8 mouse cellular contexts compared by ENCODE assay signal in the genomic region with DNA sequence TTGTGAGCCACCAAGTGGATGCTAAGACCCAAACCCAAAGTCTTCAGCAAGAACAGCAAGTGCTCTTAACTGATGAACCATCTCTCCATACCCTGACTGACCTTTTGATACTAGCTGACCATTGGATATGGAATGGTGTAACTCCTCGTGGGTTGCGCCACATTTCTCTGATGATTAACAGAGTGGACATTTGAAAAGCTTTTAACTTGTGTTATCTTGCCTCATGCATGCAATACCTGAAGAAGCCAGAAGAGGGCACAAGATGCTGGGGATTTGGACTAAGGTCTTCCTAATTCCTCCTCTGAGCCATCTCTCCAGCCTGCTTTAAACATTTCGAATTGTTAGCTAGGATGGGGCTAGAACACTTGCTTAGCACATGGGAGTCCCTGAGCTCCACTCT. TPM values are rescaled to one million over a fixed set of nuclear protein-coding genes. Genes with fewer than 3 reads are reported as not detected.
DNase-seq lines count a peak whose midpoint lies in the region; ATAC-seq and TF ChIP-seq lines count a peak whose summit lies in the region.

No protein-coding gene starts in this region.

- H3K36me3 ChIP-seq in hindbrain, embryonic 10.5 days = peaks cover 71% of the 10 kb centered on the region
- H3K36me3 ChIP-seq in hindbrain, embryonic 12.5 days = peaks cover 38% of the 10 kb centered on the region
- H3K36me3 ChIP-seq in embryonic facial prominence, embryonic 14.5 days (ENCODE audit: control insufficient read depth, insufficient read depth, low read length) = peaks cover 45% of the 10 kb centered on the region
- no peaks in the 10 kb centered on the region for H3K36me3 ChIP-seq in thymus, adult 2 months (ENCODE audit: control insufficient read depth, insufficient read depth, low read length)

- H3K9me3 ChIP-seq in hindbrain, embryonic 10.5 days = no peaks in the 10 kb centered on the region
- no peaks in the 10 kb centered on the region for H3K9me3 ChIP-seq in hindbrain, embryonic 12.5 days (replicated peaks)
- H3K9me3 ChIP-seq in embryonic facial prominence, embryonic 14.5 days (ENCODE audit: control insufficient read depth, low read length) = no peaks in the 10 kb centered on the region

- no peak overlapping the region for H3K9ac ChIP-seq in hindbrain, embryonic 12.5 days
- no peak overlapping the region for H3K9ac ChIP-seq in embryonic facial prominence, embryonic 14.5 days (ENCODE audit: low read depth, low read length)

- TF ChIP-seq POLR2A in thymus, adult 2 months (IDR thresholded peaks at IDR 0.05; ENCODE audit: control insufficient read depth, extremely low read depth, insufficient read depth, low read length, poor library complexity) = no peak

- no peaks in the 10 kb centered on the region for H3K27me3 ChIP-seq in hindbrain, embryonic 10.5 days (ENCODE audit: insufficient read depth, poor library complexity, severe bottlenecking)
- no peaks in the 10 kb centered on the region for H3K27me3 ChIP-seq in hindbrain, embryonic 12.5 days
- no peaks in the 10 kb centered on the region for H3K27me3 ChIP-seq in embryonic facial prominence, embryonic 14.5 days (replicated peaks; ENCODE audit: control insufficient read depth, insufficient read depth, low read length)
- H3K27me3 ChIP-seq in thymus, adult 2 months (ENCODE audit: control insufficient read depth, insufficient read depth, low read length) = no peaks in the 10 kb centered on the region

- 88% methylated on average over 3 of the region's 3 CpGs for WGBS in hindbrain, embryonic 10.5 days
- WGBS in hindbrain, embryonic 12.5 days = 87% methylated on average over 3 of the region's 3 CpGs
- 93% methylated on average over 3 of the region's 3 CpGs for WGBS in embryonic facial prominence, embryonic 14.5 days
- WGBS in thymus, adult 2 months = 66% methylated on average over 3 of the region's 3 CpGs

- peak; percentile 42 for DNase-seq in hindbrain, embryonic 10.5 days (ENCODE audit: low spot score)
- DNase-seq in CD4-positive, CD25-positive, alpha-beta regulatory T cell, adult 2 months (ENCODE audit: low read depth, low spot score) = peak; percentile 72
- peak; percentile 86 for DNase-seq in adrenal gland, postnatal 10 days
- peak; percentile 19 for DNase-seq in embryonic facial prominence, embryonic 14.5 days (ENCODE audit: low spot score)
- DNase-seq in kidney, postnatal 14 days = peak; percentile 75
- DNase-seq in thymus, adult 2 months = peak; percentile 56

- no peak for TF ChIP-seq CTCF in thymus, adult 2 months (IDR thresholded peaks at IDR 0.05; ENCODE audit: borderline replicate concordance, control insufficient read depth, extremely low read depth, insufficient read depth, low read length, poor library complexity)

- no peak overlapping the region for H3K27ac ChIP-seq in hindbrain, embryonic 10.5 days
- H3K27ac ChIP-seq in hindbrain, embryonic 12.5 days = no peak overlapping the region
- H3K27ac ChIP-seq in embryonic facial prominence, embryonic 14.5 days (replicated peaks; ENCODE audit: low read depth, low read length) = no peak overlapping the region
- H3K27ac ChIP-seq in thymus, adult 2 months (ENCODE audit: control insufficient read depth, insufficient read depth, low read length) = no peak overlapping the region

- H3K4me1 ChIP-seq in hindbrain, embryonic 10.5 days (replicated peaks) = peaks cover 13% of the 10 kb centered on the region
- H3K4me1 ChIP-seq in hindbrain, embryonic 12.5 days = no peaks in the 10 kb centered on the region
- no peaks in the 10 kb centered on the region for H3K4me1 ChIP-seq in embryonic facial prominence, embryonic 14.5 days (ENCODE audit: control insufficient read depth, insufficient read depth, low read length)
- no peaks in the 10 kb centered on the region for H3K4me1 ChIP-seq in thymus, adult 2 months (replicated peaks; ENCODE audit: control insufficient read depth, insufficient read depth, low read length)

- no peak for ATAC-seq in hindbrain, embryonic 12.5 days (ENCODE audit: low FRiP score)
- ATAC-seq in embryonic facial prominence, embryonic 14.5 days (ENCODE audit: low read depth) = no peak
- ATAC-seq in megakaryocyte, adult 5-6 weeks (ENCODE audit: poor library complexity, severe bottlenecking) = peak; percentile 80

- H3K4me3 ChIP-seq in hindbrain, embryonic 10.5 days = no peak overlapping the region
- no peak overlapping the region for H3K4me3 ChIP-seq in hindbrain, embryonic 12.5 days
- no peak overlapping the region for H3K4me3 ChIP-seq in embryonic facial prominence, embryonic 14.5 days (ENCODE audit: low read depth, low read length)
- no peak overlapping the region for H3K4me3 ChIP-seq in thymus, adult 2 months (ENCODE audit: control insufficient read depth, insufficient read depth, low read length)

- H3K4me2 ChIP-seq in hindbrain, embryonic 12.5 days (replicated peaks) = no peak overlapping the region
- H3K4me2 ChIP-seq in embryonic facial prominence, embryonic 14.5 days (ENCODE audit: low read depth, low read length) = no peak overlapping the region

RNA-seq across cellular contexts. Expression of a gene that starts 19.3 kb away (rescaled TPM):
- 20.2 and 24.2 TPM in 2 replicates for polyA plus RNA-seq in hindbrain, embryonic 10.5 days (2016; fragmentation: Nextera tagmentation; extraction: Ambion mirVana)
- polyA plus RNA-seq in hindbrain, embryonic 12.5 days (2016; fragmentation: Nextera tagmentation; extraction: Ambion mirVana) = 38.0 TPM in 2 replicates
- total RNA-seq in adrenal gland, postnatal 10 days (2021) = 10 to 100 TPM; 20.4 to 24.7 TPM
- polyA plus RNA-seq in embryonic facial prominence, embryonic 14.5 days (2014; fragmentation: Nextera tagmentation; extraction: Ambion mirVana) = 29.8 and 30.6 TPM in 2 replicates
- total RNA-seq in megakaryocyte, adult 5-6 weeks (2015) = 6.2 and 7.2 TPM in 2 replicates
- 5.0 and 6.5 TPM in 2 replicates for total RNA-seq in megakaryocyte, adult 5-6 weeks (2017)
- 7.2 and 10.8 TPM in 2 replicates for polyA plus RNA-seq in thymus, adult 2 months (2012; rRNA removed)

RNA-seq across cellular contexts. Expression of a gene that starts 27.9 kb away (rescaled TPM):
- polyA plus RNA-seq in hindbrain, embryonic 10.5 days (2016; fragmentation: Nextera tagmentation; extraction: Ambion mirVana) = 12.5 and 17.1 TPM in 2 replicates
- polyA plus RNA-seq in hindbrain, embryonic 12.5 days (2016; fragmentation: Nextera tagmentation; extraction: Ambion mirVana) = 13.8 and 14.0 TPM in 2 replicates
- total RNA-seq in adrenal gland, postnatal 10 days (2021) = 10 to 100 TPM; 19.0 to 19.6 TPM
- polyA plus RNA-seq in embryonic facial prominence, embryonic 14.5 days (2014; fragmentation: Nextera tagmentation; extraction: Ambion mirVana) = 22.2 and 23.0 TPM in 2 replicates
- total RNA-seq in megakaryocyte, adult 5-6 weeks (2015) = 26.4 and 34.6 TPM in 2 replicates
- total RNA-seq in megakaryocyte, adult 5-6 weeks (2017) = 38.7 and 48.5 TPM in 2 replicates
- 13.3 and 16.2 TPM in 2 replicates for polyA plus RNA-seq in thymus, adult 2 months (2012; rRNA removed)

RNA-seq across cellular contexts. Expression of a gene that starts 51.7 kb away (rescaled TPM):
- polyA plus RNA-seq in hindbrain, embryonic 10.5 days (2016; fragmentation: Nextera tagmentation; extraction: Ambion mirVana) = 5.5 and 6.9 TPM in 2 replicates
- polyA plus RNA-seq in hindbrain, embryonic 12.5 days (2016; fragmentation: Nextera tagmentation; extraction: Ambion mirVana) = 4.7 and 5.9 TPM in 2 replicates
- 1 to 10 TPM; 7.7 to 9.4 TPM for total RNA-seq in adrenal gland, postnatal 10 days (2021)
- 5.7 and 8.7 TPM in 2 replicates for polyA plus RNA-seq in embryonic facial prominence, embryonic 14.5 days (2014; fragmentation: Nextera tagmentation; extraction: Ambion mirVana)
- 11.2 and 16.0 TPM in 2 replicates for total RNA-seq in megakaryocyte, adult 5-6 weeks (2015)
- total RNA-seq in megakaryocyte, adult 5-6 weeks (2017) = 18.1 and 18.4 TPM in 2 replicates
- polyA plus RNA-seq in thymus, adult 2 months (2012; rRNA removed) = 2.7 and 6.0 TPM in 2 replicates

Comparison
In these comparisons a context has a peak if more than half of its experiments do, and no peak if none do; other contexts are left out.
1. DNase-seq: peak in every context shown above with its lines; median percentile 86 in adrenal gland, postnatal 10 days; 75 in kidney, postnatal 14 days; 72 in CD4-positive, CD25-positive, alpha-beta regulatory T cell, adult 2 months; 56 in thymus, adult 2 months; 42 in hindbrain, embryonic 10.5 days; 19 in embryonic facial prominence, embryonic 14.5 days.